Mouse (Mus musculus): ENCODE results near the gene Sephs2. TPM values are rescaled to one million over a fixed set of nuclear protein-coding genes. Genes with fewer than 3 reads are reported as not detected.
A peak's percentile ranks its signal among the peaks of the same experiment; 100 is the strongest.
"Not testable (repeated sequence)": the region's sequence is repeated elsewhere in the genome, so short reads cannot be mapped to it uniquely, and the experiment has no call there.

Sephs2 gene
- polyA plus RNA-seq, 1 experiment = 153 TPM

DNA sequence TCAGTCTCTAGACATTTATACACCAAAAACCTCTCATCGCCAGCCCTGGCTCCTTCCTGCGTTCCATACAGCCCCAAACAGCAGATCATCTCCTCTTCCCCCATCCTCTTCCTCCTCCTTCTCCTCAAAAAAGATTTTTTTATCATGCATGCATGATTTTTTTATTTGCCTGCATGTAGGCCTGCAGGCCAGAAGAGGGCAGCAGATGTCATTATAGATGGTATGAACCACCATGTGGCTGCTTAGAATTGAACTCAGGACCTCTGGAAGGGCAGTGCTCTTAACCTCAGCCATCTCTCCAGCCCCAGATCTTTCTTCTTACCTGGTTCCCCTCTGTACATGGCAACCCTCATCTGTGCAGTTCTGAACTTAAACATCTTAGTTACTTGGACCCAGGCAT is 21.4 kb downstream of the Sephs2 start:
- WGBS = 91% methylated on average over 2 of the region's 2 CpGs
- H3K36me3 ChIP-seq (ENCODE audit: control insufficient read depth, insufficient read depth, low read length) = no peaks in the 10 kb centered on the region
- H3K27me3 ChIP-seq (replicated peaks; ENCODE audit: control insufficient read depth, insufficient read depth, low read length) = no peaks in the 10 kb centered on the region
- TF ChIP-seq CTCF (conservative IDR thresholded peaks at IDR 0.05; ENCODE audit: insufficient read depth, insufficient read length, low read depth, low read length) (peak; percentile 51), POLR2A (IDR thresholded peaks at IDR 0.05; ENCODE audit: low read depth, low read length) (no peak)
- H3K4me1 ChIP-seq (ENCODE audit: control insufficient read depth, insufficient read depth, low read length) = peaks cover 6% of the 10 kb centered on the region; the same call in 1 of the 2 replicates
- DNase-seq = no peak
- H3K4me3 ChIP-seq (ENCODE audit: insufficient read depth, low read depth, low read length) = no peak overlapping the region
- no peak overlapping the region for H3K27ac ChIP-seq (ENCODE audit: insufficient read depth, low read depth, low read length)

GRCm38 (mm10) chr7:127250511-127250910 is 23.3 kb downstream of the Sephs2 start:
- H3K36me3 ChIP-seq (ENCODE audit: control insufficient read depth, insufficient read depth, low read length); H3K27ac ChIP-seq (ENCODE audit: insufficient read depth, low read depth, low read length); H3K27me3 ChIP-seq (replicated peaks; ENCODE audit: control insufficient read depth, insufficient read depth, low read length); H3K4me3 ChIP-seq (ENCODE audit: insufficient read depth, low read depth, low read length); H3K4me1 ChIP-seq (ENCODE audit: control insufficient read depth, insufficient read depth, low read length); DNase-seq: not testable (repeated sequence)
- WGBS = 84% methylated on average over 8 of the region's 8 CpGs

- no peaks in the 10 kb centered on the region for H3K27me3 ChIP-seq (replicated peaks; ENCODE audit: control insufficient read depth, insufficient read depth, low read length)
- 8% methylated on average over 33 of the region's 33 CpGs for WGBS
- peak overlapping the region; percentile 88 for H3K4me3 ChIP-seq (ENCODE audit: insufficient read depth, low read depth, low read length)
- H3K4me1 ChIP-seq (ENCODE audit: control insufficient read depth, insufficient read depth, low read length) = peaks cover 9% of the 10 kb centered on the region; the same call in 1 of the 2 replicates
- no peak for DNase-seq
- peak overlapping the region; percentile 90 for H3K27ac ChIP-seq (ENCODE audit: insufficient read depth, low read depth, low read length)
- TF ChIP-seq CTCF (conservative IDR thresholded peaks at IDR 0.05; ENCODE audit: insufficient read depth, insufficient read length, low read depth, low read length) (no peak), POLR2A (IDR thresholded peaks at IDR 0.05; ENCODE audit: low read depth, low read length) (no peak)
- no peaks in the 10 kb centered on the region for H3K36me3 ChIP-seq (ENCODE audit: control insufficient read depth, insufficient read depth, low read length)
Measured at GRCm38 (mm10) chr7:127244658-127245510, 29.0 kb downstream of the Sephs2 start.

DNA sequence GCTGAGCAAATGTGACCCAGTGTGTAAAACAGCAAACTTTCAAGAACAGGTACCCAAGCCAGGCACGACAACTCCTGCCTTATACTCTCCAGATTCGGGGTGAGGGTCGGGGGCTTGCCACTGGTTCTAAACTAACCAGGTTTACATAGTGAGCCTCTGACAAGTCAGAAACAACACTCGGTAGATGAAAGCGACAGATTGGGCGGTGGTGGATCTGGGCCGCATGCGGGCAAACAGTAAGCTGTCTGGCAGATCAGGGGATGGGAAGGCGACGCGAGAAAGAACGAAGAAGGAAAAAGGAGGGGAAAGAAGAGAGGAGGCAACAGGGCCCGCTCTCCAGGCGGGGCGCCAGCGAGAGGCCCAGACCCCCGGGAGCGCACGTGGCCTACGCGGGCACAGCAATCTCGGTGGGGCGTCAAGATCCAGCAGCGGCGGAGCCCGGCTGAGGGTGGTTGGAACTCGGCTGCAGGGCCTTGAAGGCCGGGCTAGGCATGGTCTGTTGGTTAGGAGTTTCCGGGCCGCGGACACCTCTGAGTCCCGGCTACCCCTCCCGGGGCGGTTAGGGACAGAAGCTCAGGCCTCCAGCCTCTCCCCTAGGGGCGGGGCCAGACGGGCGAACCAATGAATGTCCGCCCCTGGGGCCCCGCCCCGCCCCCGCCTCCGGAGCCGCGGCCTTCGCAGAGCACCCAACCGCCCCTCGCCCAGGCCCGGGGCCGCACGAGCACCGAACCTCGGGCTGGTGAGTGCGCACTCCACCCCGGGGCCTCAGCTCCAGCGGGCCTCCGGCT is 29.8 kb downstream of the Sephs2 start, which contains the start of gene Zfp771:
Gene Zfp771 (plus strand): TSS at position 405 of the 788 bp plus-strand sequence.
- Histone ChIP-seq H3K27me3 (replicated peaks; ENCODE audit: control insufficient read depth, insufficient read depth, low read length) (no peaks in the 10 kb centered on the region), H3K4me3 (ENCODE audit: insufficient read depth, low read depth, low read length) (peak within 1 kb of the TSS; percentile 88), H3K4me1 (ENCODE audit: control insufficient read depth, insufficient read depth, low read length) (peaks cover 9% of the 10 kb centered on the region; the same call in 1 of the 2 replicates), H3K27ac (ENCODE audit: insufficient read depth, low read depth, low read length) (peak within 1 kb of the TSS; percentile 95), H3K36me3 (ENCODE audit: control insufficient read depth, insufficient read depth, low read length) (no peaks in the 10 kb centered on the region)
- WGBS = 1% methylated on average over 56 of the region's 56 CpGs
- peak; percentile 71 for TF ChIP-seq POLR2A (IDR thresholded peaks at IDR 0.05; ENCODE audit: low read depth, low read length)
- TF ChIP-seq CTCF (conservative IDR thresholded peaks at IDR 0.05; ENCODE audit: insufficient read depth, insufficient read length, low read depth, low read length) = no peak
- peak; percentile 99 for DNase-seq

DNA sequence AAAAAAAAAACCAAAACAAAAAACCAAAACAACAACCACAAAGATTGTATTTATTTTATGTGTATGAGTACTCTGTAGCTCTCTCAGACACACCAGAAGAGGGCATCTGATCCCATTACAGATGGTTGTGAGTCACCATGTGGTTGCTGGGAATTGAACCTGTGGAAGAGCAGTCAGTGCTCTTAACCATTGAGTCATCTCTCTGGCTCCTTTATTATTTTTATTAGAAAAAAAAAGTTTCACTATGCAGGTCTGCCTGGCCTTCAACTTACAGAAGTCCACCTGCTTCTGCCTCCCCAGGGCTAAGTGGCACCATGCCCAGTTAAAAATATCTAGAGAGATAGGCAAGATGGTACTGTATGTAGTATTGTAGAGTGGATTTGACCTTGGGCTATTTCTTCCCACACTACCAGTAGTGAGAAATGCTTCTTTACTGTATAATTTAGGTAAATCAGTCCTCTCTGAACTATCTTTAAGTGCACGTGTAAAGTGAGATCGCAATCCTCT is 30.4 kb downstream of the Sephs2 start:
- 58% methylated on average over 2 of the region's 2 CpGs for WGBS
- H3K27ac ChIP-seq (ENCODE audit: insufficient read depth, low read depth, low read length) = peak overlapping the region; percentile 95
- H3K27me3 ChIP-seq (replicated peaks; ENCODE audit: control insufficient read depth, insufficient read depth, low read length) = no peaks in the 10 kb centered on the region
- DNase-seq = no peak
- H3K36me3 ChIP-seq (ENCODE audit: control insufficient read depth, insufficient read depth, low read length) = no peaks in the 10 kb centered on the region
- H3K4me3 ChIP-seq (ENCODE audit: insufficient read depth, low read depth, low read length) = no peak overlapping the region
- TF ChIP-seq CTCF (conservative IDR thresholded peaks at IDR 0.05; ENCODE audit: insufficient read depth, insufficient read length, low read depth, low read length) (no peak), POLR2A (IDR thresholded peaks at IDR 0.05; ENCODE audit: low read depth, low read length) (no peak)
- H3K4me1 ChIP-seq (ENCODE audit: control insufficient read depth, insufficient read depth, low read length) = peaks cover 9% of the 10 kb centered on the region; the same call in 1 of the 2 replicates

DNA sequence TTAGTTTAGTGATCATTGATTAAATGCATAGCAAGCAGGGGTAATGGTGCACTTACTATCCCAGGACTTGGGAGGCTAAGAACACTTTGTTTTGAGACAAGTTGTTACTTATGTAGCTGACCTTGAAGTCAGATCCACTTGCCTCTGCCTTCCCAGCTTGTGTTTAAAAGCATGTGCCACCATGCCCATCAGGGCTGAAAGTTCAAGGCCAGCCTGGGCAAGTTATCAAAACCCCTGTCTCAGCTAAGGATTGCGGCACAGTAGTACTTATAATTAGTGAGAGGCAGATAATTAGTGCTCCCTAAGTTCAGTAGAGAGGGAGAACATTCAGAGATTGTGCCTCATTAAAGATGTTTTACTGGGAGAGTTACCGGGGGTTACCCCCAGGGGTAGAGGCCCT is 39.1 kb downstream of the Sephs2 start:
- no peak for DNase-seq
- 98% methylated on average over 2 of the region's 2 CpGs for WGBS

GRCm38 (mm10) chr7:127233765-127234164 is 40.1 kb downstream of the Sephs2 start:
- DNase-seq = no peak
- Histone ChIP-seq H3K27me3 (replicated peaks; ENCODE audit: control insufficient read depth, insufficient read depth, low read length) (no peaks in the 10 kb centered on the region), H3K36me3 (ENCODE audit: control insufficient read depth, insufficient read depth, low read length) (peaks cover 5% of the 10 kb centered on the region), H3K4me1 (ENCODE audit: control insufficient read depth, insufficient read depth, low read length) (peaks cover 9% of the 10 kb centered on the region), H3K4me3 (ENCODE audit: insufficient read depth, low read depth, low read length) (peak overlapping the region; percentile 96), H3K27ac (ENCODE audit: insufficient read depth, low read depth, low read length) (no peak overlapping the region)
- TF ChIP-seq CTCF (conservative IDR thresholded peaks at IDR 0.05; ENCODE audit: insufficient read depth, insufficient read length, low read depth, low read length) (no peak), POLR2A (IDR thresholded peaks at IDR 0.05; ENCODE audit: low read depth, low read length) (no peak)
- 7% methylated on average over 9 of the region's 9 CpGs for WGBS

More for the DNA sequence above, 39.1 kb downstream of the Sephs2 start:
- TF ChIP-seq CTCF (conservative IDR thresholded peaks at IDR 0.05; ENCODE audit: insufficient read depth, insufficient read length, low read depth, low read length) = no peak
- TF ChIP-seq POLR2A (IDR thresholded peaks at IDR 0.05; ENCODE audit: low read depth, low read length) = no peak
- Histone ChIP-seq H3K4me3 (ENCODE audit: insufficient read depth, low read depth, low read length) (no peak overlapping the region), H3K4me1 (ENCODE audit: control insufficient read depth, insufficient read depth, low read length) (peaks cover 9% of the 10 kb centered on the region), H3K27me3 (replicated peaks; ENCODE audit: control insufficient read depth, insufficient read depth, low read length) (no peaks in the 10 kb centered on the region), H3K36me3 (ENCODE audit: control insufficient read depth, insufficient read depth, low read length) (peaks cover 5% of the 10 kb centered on the region), H3K27ac (ENCODE audit: insufficient read depth, low read depth, low read length) (no peak overlapping the region)

All from kidney, adult 2 months (tissue).